Mouse (Mus musculus): ENCODE data around the gene Zfp36. TPM values are rescaled to one million over a fixed set of nuclear protein-coding genes. Genes with fewer than 3 reads are reported as not detected.
A peak's percentile ranks its signal among the peaks of the same experiment; 100 is the strongest.

Gene Zfp36
- polyA plus RNA-seq, 1 experiment from 2014 or later = 26.1 TPM

GRCm38 (mm10) chr7:28373891-28374495 is 6.1 kb downstream of the Zfp36 start:
- H3K27ac ChIP-seq (ENCODE audit: low read length) = peak overlapping the region; percentile 100
- no peaks in the 10 kb centered on the region for H3K9me3 ChIP-seq (replicated peaks; ENCODE audit: control insufficient read depth, low read length)
- no peak for ATAC-seq (ENCODE audit: insufficient read depth, low FRiP score)
- peaks cover 33% of the 10 kb centered on the region for H3K4me1 ChIP-seq (ENCODE audit: control insufficient read depth, insufficient read depth, low read length)
- no peak overlapping the region for H3K4me2 ChIP-seq (ENCODE audit: low read depth, low read length)
- peaks cover 8% of the 10 kb centered on the region; the same call in 1 of the 2 replicates for H3K36me3 ChIP-seq (ENCODE audit: control insufficient read depth, insufficient read depth, low read length)
- no peaks in the 10 kb centered on the region for H3K27me3 ChIP-seq (ENCODE audit: control insufficient read depth, insufficient read depth, low read length)
- H3K9ac ChIP-seq (ENCODE audit: low read length) = no peak overlapping the region
- WGBS = 77% methylated on average over 7 of the region's 7 CpGs
- no peak overlapping the region for H3K4me3 ChIP-seq (replicated peaks; ENCODE audit: low read length)

DNA sequence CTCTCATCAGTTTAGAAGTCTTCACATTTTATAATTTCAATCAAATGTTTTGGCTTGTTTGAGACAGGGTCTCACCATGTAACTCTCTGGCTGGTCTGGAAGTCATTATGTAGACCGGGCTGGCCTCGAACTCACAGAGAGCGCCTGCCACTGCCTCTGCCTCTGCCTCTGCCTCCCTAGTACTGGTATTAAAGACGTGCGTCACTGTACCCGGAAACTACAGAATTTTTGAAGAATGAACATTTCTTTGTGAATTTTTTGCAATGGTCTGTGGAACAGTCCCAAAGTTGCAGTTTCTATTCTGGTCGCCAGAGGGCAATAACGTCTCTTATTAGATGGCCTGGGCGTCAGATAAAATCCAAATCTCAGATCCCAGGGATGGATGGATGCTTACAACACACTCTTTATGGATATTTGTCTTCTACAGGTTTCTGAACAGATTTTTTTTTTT is 6.9 kb downstream of the Zfp36 start:
- H3K9me3 ChIP-seq (replicated peaks; ENCODE audit: control insufficient read depth, low read length) = no peaks in the 10 kb centered on the region
- ATAC-seq (ENCODE audit: insufficient read depth, low FRiP score) = 0 out of 2 replicates have a peak, but pooled peaks have one; percentile 0
- peak overlapping the region; percentile 82 for H3K4me3 ChIP-seq (replicated peaks; ENCODE audit: low read length)
- peaks cover 17% of the 10 kb centered on the region for H3K36me3 ChIP-seq (ENCODE audit: control insufficient read depth, insufficient read depth, low read length)
- H3K4me1 ChIP-seq (ENCODE audit: control insufficient read depth, insufficient read depth, low read length) = peaks cover 31% of the 10 kb centered on the region
- peak overlapping the region; percentile 55 for H3K4me2 ChIP-seq (ENCODE audit: low read depth, low read length)
- H3K27ac ChIP-seq (ENCODE audit: low read length) = peak overlapping the region; percentile 97
- H3K9ac ChIP-seq (ENCODE audit: low read length) = peak overlapping the region; percentile 60
- H3K27me3 ChIP-seq (ENCODE audit: control insufficient read depth, insufficient read depth, low read length) = no peaks in the 10 kb centered on the region
- under 1% methylated on average over 9 of the region's 9 CpGs for WGBS

DNA sequence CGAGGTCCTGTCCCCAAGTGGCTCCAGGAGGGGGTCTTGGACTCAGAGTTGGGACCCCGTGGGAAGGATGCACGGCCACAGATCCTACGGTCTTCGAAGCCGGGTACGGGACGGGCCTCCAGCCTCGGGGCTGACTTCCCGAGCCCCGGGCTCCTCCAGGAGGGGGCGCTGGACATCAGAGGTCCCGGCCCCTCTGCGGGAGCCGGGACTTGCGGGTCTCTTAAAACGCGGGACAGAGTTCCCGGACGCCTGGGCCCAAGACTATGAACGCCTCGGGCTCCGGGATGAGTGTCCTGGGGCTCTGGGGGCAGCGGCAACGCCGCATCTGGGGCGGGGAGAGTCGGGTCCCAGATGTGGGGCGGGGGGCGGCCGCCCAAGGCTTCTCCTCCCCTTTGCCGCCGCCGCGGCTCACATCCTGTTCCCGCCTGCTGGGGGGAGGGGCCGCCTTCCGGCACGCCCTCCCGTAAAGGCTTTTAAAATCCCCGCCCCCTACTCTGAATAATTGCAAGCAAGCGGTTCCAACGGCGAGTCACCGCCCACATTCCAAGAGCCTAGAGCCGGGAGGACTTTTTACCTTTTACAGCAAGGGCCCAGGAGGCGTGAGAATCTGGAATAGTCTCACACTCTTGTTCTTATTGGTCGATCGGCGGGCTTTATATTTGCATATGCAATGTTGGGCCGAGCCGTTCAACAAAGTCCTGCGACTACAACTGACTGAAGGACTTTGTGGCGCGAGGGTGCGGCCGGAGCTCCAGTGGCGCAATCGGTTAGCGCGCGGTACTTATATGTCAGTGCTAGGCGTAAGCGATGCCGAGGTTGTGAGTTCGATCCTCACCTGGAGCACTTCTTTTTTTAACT is 7.6 kb downstream of the Zfp36 start, which contains the start of gene Plekhg2:
Plekhg2 (minus strand) TSS at position 349 of the 858 bp plus-strand sequence.
- ATAC-seq (ENCODE audit: insufficient read depth, low FRiP score) = peak; percentile 91
- Histone ChIP-seq H3K9me3 (replicated peaks; ENCODE audit: control insufficient read depth, low read length) (no peaks in the 10 kb centered on the region), H3K27me3 (ENCODE audit: control insufficient read depth, insufficient read depth, low read length) (no peaks in the 10 kb centered on the region), H3K9ac (ENCODE audit: low read length) (peak within 1 kb of the TSS; percentile 94), H3K27ac (ENCODE audit: low read length) (peak within 1 kb of the TSS; percentile 97), H3K4me2 (ENCODE audit: low read depth, low read length) (peak within 1 kb of the TSS; percentile 80), H3K4me1 (ENCODE audit: control insufficient read depth, insufficient read depth, low read length) (peaks cover 24% of the 10 kb centered on the region), H3K36me3 (ENCODE audit: control insufficient read depth, insufficient read depth, low read length) (peaks cover 17% of the 10 kb centered on the region), H3K4me3 (replicated peaks; ENCODE audit: low read length) (peak within 1 kb of the TSS; percentile 82)
- WGBS = under 1% methylated on average over 61 of the region's 66 CpGs

DNA sequence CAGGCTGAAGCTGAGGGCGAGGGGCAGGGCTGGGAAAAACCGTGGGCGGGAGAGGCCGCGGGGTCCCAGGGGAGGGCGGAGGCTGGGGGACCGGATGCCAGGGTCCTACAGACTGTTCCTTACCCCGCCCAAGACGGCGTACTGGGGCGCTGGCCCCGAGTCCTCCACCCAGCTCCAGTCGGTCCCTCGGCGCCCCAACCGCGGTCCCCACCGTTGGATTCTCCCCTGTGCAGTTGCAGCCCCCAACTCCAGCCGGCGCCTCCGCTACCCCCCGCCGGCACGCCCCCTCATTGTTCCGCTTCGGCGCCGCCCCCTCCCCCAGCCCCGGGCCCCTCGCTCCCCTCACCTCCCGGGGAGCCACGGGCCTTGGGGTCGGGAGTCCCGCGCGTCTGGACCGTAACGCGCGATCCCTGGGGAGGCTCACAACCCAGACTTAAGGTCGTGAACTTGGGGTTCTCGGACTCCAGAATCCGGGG is 8.5 kb downstream of the Zfp36 start:
- Histone ChIP-seq H3K27me3 (ENCODE audit: control insufficient read depth, insufficient read depth, low read length) (no peaks in the 10 kb centered on the region), H3K9me3 (replicated peaks; ENCODE audit: control insufficient read depth, low read length) (no peaks in the 10 kb centered on the region), H3K4me1 (ENCODE audit: control insufficient read depth, insufficient read depth, low read length) (peaks cover 18% of the 10 kb centered on the region), H3K9ac (ENCODE audit: low read length) (peak overlapping the region; percentile 94), H3K4me3 (replicated peaks; ENCODE audit: low read length) (peak overlapping the region; percentile 82), H3K4me2 (ENCODE audit: low read depth, low read length) (peak overlapping the region; percentile 80), H3K36me3 (ENCODE audit: control insufficient read depth, insufficient read depth, low read length) (peaks cover 18% of the 10 kb centered on the region), H3K27ac (ENCODE audit: low read length) (peak overlapping the region; percentile 97)
- WGBS = under 1% methylated on average over 42 of the region's 43 CpGs
- peak; percentile 1; the same call in 1 of the 2 replicates for ATAC-seq (ENCODE audit: insufficient read depth, low FRiP score)

DNA sequence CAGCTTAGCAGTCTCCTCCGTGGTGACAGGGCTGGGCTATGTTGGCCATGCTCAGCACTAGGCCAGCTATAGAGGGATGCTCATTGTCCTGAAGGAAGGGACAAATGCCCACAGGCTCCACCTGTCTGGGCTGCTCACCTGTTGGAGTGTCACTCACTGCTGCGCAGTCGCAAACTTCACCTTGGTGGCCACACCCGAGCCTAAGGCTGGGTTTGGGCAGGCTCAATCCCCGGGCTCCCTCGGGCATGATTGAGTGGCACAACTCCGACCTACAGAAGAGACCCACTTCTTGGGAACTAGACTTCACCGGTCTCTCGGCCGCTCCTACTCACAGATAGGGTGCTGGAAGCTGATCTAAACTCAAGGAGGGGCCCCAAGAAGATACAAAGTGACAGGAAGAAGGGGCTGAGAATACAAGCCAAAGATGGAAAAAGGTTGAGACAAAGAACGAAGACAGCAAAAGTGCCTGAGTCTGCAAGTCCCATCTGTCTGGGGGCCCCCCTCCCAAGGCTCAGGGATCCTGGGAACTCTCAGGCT is 9.0 kb downstream of the Zfp36 start:
- Histone ChIP-seq H3K4me2 (ENCODE audit: low read depth, low read length) (peak overlapping the region; percentile 80), H3K9ac (ENCODE audit: low read length) (peak overlapping the region; percentile 94), H3K27me3 (ENCODE audit: control insufficient read depth, insufficient read depth, low read length) (no peaks in the 10 kb centered on the region), H3K4me1 (ENCODE audit: control insufficient read depth, insufficient read depth, low read length) (peaks cover 18% of the 10 kb centered on the region), H3K4me3 (replicated peaks; ENCODE audit: low read length) (peak overlapping the region; percentile 82), H3K27ac (ENCODE audit: low read length) (peak overlapping the region; percentile 97), H3K36me3 (ENCODE audit: control insufficient read depth, insufficient read depth, low read length) (peaks cover 20% of the 10 kb centered on the region), H3K9me3 (replicated peaks; ENCODE audit: control insufficient read depth, low read length) (no peaks in the 10 kb centered on the region)
- ATAC-seq (ENCODE audit: insufficient read depth, low FRiP score) = no peak
- WGBS = 3% methylated on average over 11 of the region's 11 CpGs

DNA sequence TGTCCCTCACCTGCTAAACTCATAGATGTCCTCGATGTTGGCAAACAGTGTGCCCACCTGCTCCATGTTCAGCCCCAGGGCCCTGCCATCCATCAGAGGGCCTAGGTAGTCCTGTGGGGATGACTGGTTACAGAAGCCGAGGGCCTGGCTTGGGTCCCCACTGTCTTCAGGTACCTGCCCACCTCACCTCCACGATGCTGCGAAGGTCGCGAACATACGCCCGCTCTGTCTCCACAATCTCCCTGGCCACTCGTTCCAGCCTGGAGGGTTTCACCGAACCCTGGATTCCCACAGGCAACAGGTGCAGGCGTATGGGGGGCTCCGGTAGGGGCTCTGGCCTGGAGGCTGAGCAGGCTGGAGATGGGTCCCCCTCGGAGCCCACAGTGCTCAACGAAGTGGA is 10.0 kb downstream of the Zfp36 start:
- ATAC-seq (ENCODE audit: insufficient read depth, low FRiP score) = no peak
- H3K36me3 ChIP-seq (ENCODE audit: control insufficient read depth, insufficient read depth, low read length) = peaks cover 23% of the 10 kb centered on the region
- H3K9ac ChIP-seq (ENCODE audit: low read length) = peak overlapping the region; percentile 94

DNA sequence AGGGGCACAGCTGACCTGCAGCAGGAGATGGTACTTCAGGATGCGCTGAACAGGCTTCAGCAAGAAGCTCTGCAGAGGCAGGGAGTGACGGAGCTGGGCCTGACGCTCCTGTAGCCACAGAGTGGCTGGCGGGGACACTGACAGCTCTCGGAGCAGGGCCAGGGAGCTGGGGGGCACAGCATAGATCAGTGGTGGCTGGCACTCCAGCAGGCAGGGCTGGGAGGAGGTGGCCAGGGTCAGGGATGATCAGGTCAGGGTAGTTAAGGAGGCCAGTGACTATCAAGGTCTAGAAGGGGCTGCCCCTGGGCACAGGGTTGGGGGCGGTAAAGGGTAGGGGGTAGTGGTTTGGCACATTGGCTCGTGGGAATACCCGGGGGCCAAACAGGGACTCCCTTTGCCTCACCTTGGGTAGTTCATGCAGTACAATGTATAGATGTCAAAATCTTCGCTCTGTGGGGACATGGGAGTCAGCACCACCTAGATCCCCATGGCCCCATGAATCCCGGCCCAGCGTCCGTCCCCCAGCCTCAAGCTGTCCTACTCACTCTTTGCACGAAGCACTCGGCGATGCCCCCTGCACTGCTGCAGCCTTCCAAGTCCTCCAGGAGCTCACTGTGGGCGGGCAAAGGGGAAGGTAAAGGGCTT is 11.7 kb downstream of the Zfp36 start:
- WGBS = 92% methylated on average over 16 of the region's 16 CpGs
- Histone ChIP-seq H3K4me1 (ENCODE audit: control insufficient read depth, insufficient read depth, low read length) (peaks cover 18% of the 10 kb centered on the region), H3K9me3 (replicated peaks; ENCODE audit: control insufficient read depth, low read length) (no peaks in the 10 kb centered on the region), H3K9ac (ENCODE audit: low read length) (no peak overlapping the region), H3K36me3 (ENCODE audit: control insufficient read depth, insufficient read depth, low read length) (peaks cover 23% of the 10 kb centered on the region), H3K4me3 (replicated peaks; ENCODE audit: low read length) (no peak overlapping the region), H3K27me3 (ENCODE audit: control insufficient read depth, insufficient read depth, low read length) (no peaks in the 10 kb centered on the region), H3K27ac (ENCODE audit: low read length) (no peak overlapping the region), H3K4me2 (ENCODE audit: low read depth, low read length) (no peak overlapping the region)
- no peak for ATAC-seq (ENCODE audit: insufficient read depth, low FRiP score)

More for the DNA sequence above, 10.0 kb downstream of the Zfp36 start:
- Histone ChIP-seq H3K4me2 (ENCODE audit: low read depth, low read length) (peak overlapping the region; percentile 80), H3K27ac (ENCODE audit: low read length) (no peak overlapping the region), H3K4me3 (replicated peaks; ENCODE audit: low read length) (peak overlapping the region; percentile 82), H3K4me1 (ENCODE audit: control insufficient read depth, insufficient read depth, low read length) (peaks cover 18% of the 10 kb centered on the region), H3K9me3 (replicated peaks; ENCODE audit: control insufficient read depth, low read length) (no peaks in the 10 kb centered on the region), H3K27me3 (ENCODE audit: control insufficient read depth, insufficient read depth, low read length) (no peaks in the 10 kb centered on the region)
- WGBS = 93% methylated on average over 14 of the region's 14 CpGs

GRCm38 (mm10) chr7:28367663-28368275 is 12.3 kb downstream of the Zfp36 start:
- no peak overlapping the region for H3K4me3 ChIP-seq (replicated peaks; ENCODE audit: low read length)
- no peak overlapping the region for H3K4me2 ChIP-seq (ENCODE audit: low read depth, low read length)
- H3K27me3 ChIP-seq (ENCODE audit: control insufficient read depth, insufficient read depth, low read length) = no peaks in the 10 kb centered on the region
- H3K27ac ChIP-seq (ENCODE audit: low read length) = no peak overlapping the region
- 91% methylated on average over 16 of the region's 16 CpGs for WGBS
- H3K9ac ChIP-seq (ENCODE audit: low read length) = no peak overlapping the region
- peaks cover 18% of the 10 kb centered on the region for H3K4me1 ChIP-seq (ENCODE audit: control insufficient read depth, insufficient read depth, low read length)
- no peak for ATAC-seq (ENCODE audit: insufficient read depth, low FRiP score)
- no peaks in the 10 kb centered on the region for H3K9me3 ChIP-seq (replicated peaks; ENCODE audit: control insufficient read depth, low read length)
- peaks cover 23% of the 10 kb centered on the region for H3K36me3 ChIP-seq (ENCODE audit: control insufficient read depth, insufficient read depth, low read length)

Data from stomach, embryonic 16.5 days (tissue).